8 mouse cellular contexts compared by ENCODE assay signal in genomic region chr9:44720358-44721153, GRCm38 (mm10). TPM values are rescaled to one million over a fixed set of nuclear protein-coding genes. Genes with fewer than 3 reads are reported as not detected.
A peak's percentile ranks its signal among the peaks of the same experiment; 100 is the strongest.
DNase-seq lines count a peak whose midpoint lies in the region; ATAC-seq and TF ChIP-seq lines count a peak whose summit lies in the region.

No protein-coding gene starts in this region.

- no peak for TF ChIP-seq EP300 in ES-Bruce4 (IDR thresholded peaks at IDR 0.05; ENCODE audit: insufficient read depth, low read depth, low read length)
- no peak for TF ChIP-seq EP300 in liver, postnatal 0 days (IDR thresholded peaks at IDR 0.05; ENCODE audit: low read depth)

- peak overlapping the region; percentile 78 for H3K4me3 ChIP-seq in ES-Bruce4 (ENCODE audit: low read depth, low read length)
- H3K4me3 ChIP-seq in embryonic facial prominence, embryonic 10.5 days = peak overlapping the region; percentile 75
- peak overlapping the region; percentile 59 for H3K4me3 ChIP-seq in hindbrain, embryonic 11.5 days (ENCODE audit: low read depth, low read length)
- peak overlapping the region; percentile 50 for H3K4me3 ChIP-seq in liver, postnatal 0 days (ENCODE audit: low read depth, low read length)

- H3K27ac ChIP-seq in ES-Bruce4 (ENCODE audit: insufficient read depth, low read length) = no peak overlapping the region
- H3K27ac ChIP-seq in embryonic facial prominence, embryonic 10.5 days (replicated peaks) = peak overlapping the region; percentile 86
- H3K27ac ChIP-seq in hindbrain, embryonic 11.5 days (ENCODE audit: low read depth, low read length) = peak overlapping the region; percentile 76
- 0 out of 2 replicates have a peak overlapping the region, but pooled peaks have one; percentile 6 for H3K27ac ChIP-seq in liver, postnatal 0 days (ENCODE audit: low read depth)

- no peaks in the 10 kb centered on the region for H3K27me3 ChIP-seq in ES-Bruce4 (ENCODE audit: control insufficient read depth, insufficient read depth, low read length, poor library complexity, severe bottlenecking)
- no peaks in the 10 kb centered on the region for H3K27me3 ChIP-seq in embryonic facial prominence, embryonic 10.5 days (replicated peaks; ENCODE audit: low read depth, poor library complexity, severe bottlenecking)
- no peaks in the 10 kb centered on the region for H3K27me3 ChIP-seq in hindbrain, embryonic 11.5 days (ENCODE audit: control insufficient read depth, insufficient read depth, low read length)
- no peaks in the 10 kb centered on the region; the same call in 1 of the 2 replicates for H3K27me3 ChIP-seq in liver, postnatal 0 days (ENCODE audit: insufficient read depth, low read length)

- peak overlapping the region; percentile 78 for H3K9ac ChIP-seq in ES-Bruce4 (ENCODE audit: low read depth, poor library complexity, severe bottlenecking)
- H3K9ac ChIP-seq in hindbrain, embryonic 11.5 days (ENCODE audit: low read depth, low read length) = peak overlapping the region; percentile 85
- peak overlapping the region; percentile 61 for H3K9ac ChIP-seq in liver, postnatal 0 days (replicated peaks)

- WGBS in embryonic facial prominence, embryonic 10.5 days = 25% methylated on average over 9 of the region's 9 CpGs
- WGBS in hindbrain, embryonic 11.5 days = 21% methylated on average over 9 of the region's 9 CpGs
- WGBS in liver, postnatal 0 days (ENCODE audit: insufficient replicate concordance) = 22% methylated on average over 9 of the region's 9 CpGs

- TF ChIP-seq POLR2A in ES-Bruce4 (IDR thresholded peaks at IDR 0.05; ENCODE audit: insufficient read depth, low read length) = no peak

- H3K9me3 ChIP-seq in ES-Bruce4 (replicated peaks; ENCODE audit: control insufficient read depth, insufficient read depth, low read length, poor library complexity, severe bottlenecking) = no peaks in the 10 kb centered on the region
- H3K9me3 ChIP-seq in embryonic facial prominence, embryonic 10.5 days = no peaks in the 10 kb centered on the region
- H3K9me3 ChIP-seq in hindbrain, embryonic 11.5 days (ENCODE audit: control insufficient read depth, low read length) = no peaks in the 10 kb centered on the region
- H3K9me3 ChIP-seq in liver, postnatal 0 days (ENCODE audit: low read length) = no peaks in the 10 kb centered on the region

- peak overlapping the region; percentile 52 for H3K4me2 ChIP-seq in hindbrain, embryonic 11.5 days (replicated peaks; ENCODE audit: low read depth, low read length)
- peak overlapping the region; percentile 83 for H3K4me2 ChIP-seq in liver, postnatal 0 days (ENCODE audit: low read depth, low read length)

- ATAC-seq in hindbrain, embryonic 11.5 days (ENCODE audit: low FRiP score) = peak; percentile 43
- no peak for ATAC-seq in liver, postnatal 0 days
- ATAC-seq in erythroid progenitor cell, adult 5-6 weeks (replicated peaks; ENCODE audit: low FRiP score, poor library complexity, severe bottlenecking) = no peak

- no peak for TF ChIP-seq CTCF in ES-Bruce4 (IDR thresholded peaks at IDR 0.05; ENCODE audit: low read depth, low read length)
- TF ChIP-seq CTCF in liver, postnatal 0 days (IDR thresholded peaks at IDR 0.05; ENCODE audit: low read depth) = no peak

- no peaks in the 10 kb centered on the region for H3K36me3 ChIP-seq in ES-Bruce4 (ENCODE audit: control insufficient read depth, insufficient read depth, low read length, poor library complexity, severe bottlenecking)
- H3K36me3 ChIP-seq in embryonic facial prominence, embryonic 10.5 days (replicated peaks) = peaks cover 46% of the 10 kb centered on the region
- H3K36me3 ChIP-seq in hindbrain, embryonic 11.5 days (ENCODE audit: control insufficient read depth, insufficient read depth, low read length) = no peaks in the 10 kb centered on the region
- no peaks in the 10 kb centered on the region for H3K36me3 ChIP-seq in liver, postnatal 0 days (replicated peaks; ENCODE audit: insufficient read depth, low read length)

- peak; percentile 63 for DNase-seq in layer of hippocampus, adult 9-11 months
- DNase-seq in layer of hippocampus, postnatal 10 days (ENCODE audit: low spot score in 2 of 2) = no peak
- peak; percentile 45 for DNase-seq in embryonic facial prominence, embryonic 10.5 days (ENCODE audit: low spot score)
- DNase-seq in hindbrain, embryonic 11.5 days (ENCODE audit: low spot score) = no peak
- no peak for DNase-seq in liver, postnatal 0 days
- DNase-seq in spleen, postnatal 36 days (ENCODE audit: low spot score in 2 of 2) = no peak

- H3K4me1 ChIP-seq in ES-Bruce4 (ENCODE audit: control insufficient read depth, insufficient read depth, low read length) = no peaks in the 10 kb centered on the region
- peaks cover 69% of the 10 kb centered on the region for H3K4me1 ChIP-seq in embryonic facial prominence, embryonic 10.5 days
- H3K4me1 ChIP-seq in hindbrain, embryonic 11.5 days (replicated peaks; ENCODE audit: control insufficient read depth, insufficient read depth, low read length) = peaks cover 12% of the 10 kb centered on the region; the same call in 1 of the 2 replicates
- H3K4me1 ChIP-seq in liver, postnatal 0 days (ENCODE audit: insufficient read depth) = peaks cover 12% of the 10 kb centered on the region

RNA-seq across cellular contexts. Expression of gene Phldb1, which starts 14.4 kb away (rescaled TPM):
- 100 to 1,000 TPM in 1 of 2 experiments, 10 to 100 TPM in 1; 87.9 to 102 TPM for total RNA-seq in layer of hippocampus, postnatal 10 days (2021)
- 19.0 and 22.3 TPM in 2 replicates for polyA plus RNA-seq in ES-Bruce4 (2011; ENCODE audit: insufficient read depth, insufficient read length, low read depth, missing spikeins)
- 48.4 and 51.1 TPM in 2 replicates for polyA plus RNA-seq in embryonic facial prominence, embryonic 10.5 days (2016; fragmentation: Nextera tagmentation; extraction: Ambion mirVana)
- 36.0 and 36.3 TPM in 2 replicates for polyA plus RNA-seq in hindbrain, embryonic 11.5 days (2014; fragmentation: Nextera tagmentation; extraction: Ambion mirVana)
- 1.5 and 2.2 TPM in 2 replicates for polyA plus RNA-seq in liver, postnatal 0 days (2015; fragmentation: Nextera tagmentation; extraction: Ambion mirVana)
- total RNA-seq in erythroid progenitor cell, adult 5-6 weeks (2015; ENCODE audit: low replicate concordance) = 3.8 TPM in 1 of 2 replicates, not detected in the other
- total RNA-seq in erythroid progenitor cell, adult 5-6 weeks (2017; ENCODE audit: low replicate concordance) = 0.26 and 4.4 TPM in 2 replicates

RNA-seq across cellular contexts. Expression of gene Arcn1, which starts 47.1 kb away (rescaled TPM):
- 100 to 1,000 TPM; 112 to 118 TPM for total RNA-seq in layer of hippocampus, postnatal 10 days (2021)
- polyA plus RNA-seq in ES-Bruce4 (2011; ENCODE audit: insufficient read depth, insufficient read length, low read depth, missing spikeins) = 259 and 291 TPM in 2 replicates
- polyA plus RNA-seq in embryonic facial prominence, embryonic 10.5 days (2016; fragmentation: Nextera tagmentation; extraction: Ambion mirVana) = 169 and 171 TPM in 2 replicates
- polyA plus RNA-seq in hindbrain, embryonic 11.5 days (2014; fragmentation: Nextera tagmentation; extraction: Ambion mirVana) = 198 and 204 TPM in 2 replicates
- 53.5 and 58.4 TPM in 2 replicates for polyA plus RNA-seq in liver, postnatal 0 days (2015; fragmentation: Nextera tagmentation; extraction: Ambion mirVana)
- total RNA-seq in erythroid progenitor cell, adult 5-6 weeks (2015; ENCODE audit: low replicate concordance) = 64.6 and 68.1 TPM in 2 replicates
- total RNA-seq in erythroid progenitor cell, adult 5-6 weeks (2017; ENCODE audit: low replicate concordance) = 58.0 and 97.5 TPM in 2 replicates

RNA-seq across cellular contexts. Expression of gene Ift46, which starts 47.2 kb away (rescaled TPM):
- 10 to 100 TPM; 78.8 to 84.5 TPM for total RNA-seq in layer of hippocampus, postnatal 10 days (2021)
- polyA plus RNA-seq in ES-Bruce4 (2011; ENCODE audit: insufficient read depth, insufficient read length, low read depth, missing spikeins) = 329 and 336 TPM in 2 replicates
- 133 and 139 TPM in 2 replicates for polyA plus RNA-seq in embryonic facial prominence, embryonic 10.5 days (2016; fragmentation: Nextera tagmentation; extraction: Ambion mirVana)
- 142 and 154 TPM in 2 replicates for polyA plus RNA-seq in hindbrain, embryonic 11.5 days (2014; fragmentation: Nextera tagmentation; extraction: Ambion mirVana)
- polyA plus RNA-seq in liver, postnatal 0 days (2015; fragmentation: Nextera tagmentation; extraction: Ambion mirVana) = 23.6 and 24.5 TPM in 2 replicates
- 15.1 and 18.4 TPM in 2 replicates for total RNA-seq in erythroid progenitor cell, adult 5-6 weeks (2015; ENCODE audit: low replicate concordance)
- total RNA-seq in erythroid progenitor cell, adult 5-6 weeks (2017; ENCODE audit: low replicate concordance) = 4.7 and 18.2 TPM in 2 replicates

RNA-seq across cellular contexts. Expression of gene Treh, which starts 47.5 kb away (rescaled TPM):
- total RNA-seq in layer of hippocampus, postnatal 10 days (2021) = not detected
- polyA plus RNA-seq in ES-Bruce4 (2011; ENCODE audit: insufficient read depth, insufficient read length, low read depth, missing spikeins) = not detected in 2 replicates
- polyA plus RNA-seq in embryonic facial prominence, embryonic 10.5 days (2016; fragmentation: Nextera tagmentation; extraction: Ambion mirVana) = not detected in 2 replicates
- not detected in 2 replicates for polyA plus RNA-seq in hindbrain, embryonic 11.5 days (2014; fragmentation: Nextera tagmentation; extraction: Ambion mirVana)
- polyA plus RNA-seq in liver, postnatal 0 days (2015; fragmentation: Nextera tagmentation; extraction: Ambion mirVana) = 0.94 and 1.4 TPM in 2 replicates
- not detected in 2 replicates for total RNA-seq in erythroid progenitor cell, adult 5-6 weeks (2015; ENCODE audit: low replicate concordance)
- total RNA-seq in erythroid progenitor cell, adult 5-6 weeks (2017; ENCODE audit: low replicate concordance) = not detected in 2 replicates

Comparison
In these comparisons a context has a peak if more than half of its experiments do, and no peak if none do; other contexts are left out.
1. DNase-seq: peak in layer of hippocampus, adult 9-11 months (single experiment) and embryonic facial prominence, embryonic 10.5 days (single experiment); none in layer of hippocampus, postnatal 10 days (0 of 2), hindbrain, embryonic 11.5 days (single experiment), liver, postnatal 0 days (single experiment) and spleen, postnatal 36 days (0 of 2).
2. Peak in every context shown above with its lines, with median percentiles within 50 percentile points of each other: H3K4me3 ChIP-seq and H3K9ac ChIP-seq.